In the genomic region with DNA sequence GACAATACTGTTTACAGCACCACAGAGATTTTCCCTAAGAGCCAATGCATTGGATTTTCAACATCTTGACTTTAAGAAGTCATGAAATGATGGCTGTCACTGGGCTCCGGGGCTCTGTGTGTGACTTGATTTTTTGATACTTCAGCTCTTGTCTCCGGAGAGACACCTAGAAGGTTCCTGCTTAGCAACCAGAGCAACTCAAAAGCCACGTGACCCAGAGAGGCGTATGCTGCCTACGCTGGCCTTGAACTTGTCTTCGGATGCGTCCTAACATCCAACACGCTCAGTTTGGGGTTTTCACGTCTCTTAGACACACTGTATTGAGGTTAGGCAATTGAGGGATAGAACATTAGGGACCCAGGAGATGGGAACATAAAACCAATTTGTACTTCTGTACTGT, we compare ENCODE assay signal across 25 mouse cellular contexts.
DNase-seq lines count a peak whose midpoint lies in the region; ATAC-seq and TF ChIP-seq lines count a peak whose summit lies in the region.
"Had no signal": no experiment of that assay in that cellular context is flagged by ENCODE, and none has a peak within 500 bp of the region (broad histone marks: within the 10 kb centered on the region; RNA-seq: fewer than 3 reads in every experiment).

No protein-coding gene starts in this region.

- 96% methylated on average over 9 of the region's 9 CpGs for WGBS in limb, embryonic 10.5 days

- in situ Hi-C loops in ES-E14 (cut with MboI; ENCODE audit: low sequenced_read_pairs in 2 of 2, unreplicated experiment in 2 of 2) = no loop called here

- no peaks in the 10 kb centered on the region for H3K27me3 ChIP-seq in testis, adult 2 months (ENCODE audit: control insufficient read depth, insufficient read depth, low read length)
- no peaks in the 10 kb centered on the region for H3K27me3 ChIP-seq in limb, embryonic 10.5 days (ENCODE audit: low read depth, poor library complexity, severe bottlenecking)
- H3K27me3 ChIP-seq: CH12.LX; forebrain, embryonic 13.5 days; heart, embryonic 13.5 days; hindbrain, embryonic 12.5 days; hindbrain, embryonic 15.5 days had no signal

- no peaks in the 10 kb centered on the region for H3K36me3 ChIP-seq in testis, adult 2 months (ENCODE audit: control insufficient read depth, insufficient read depth, low read length)
- H3K36me3 ChIP-seq in ES-E14 (ENCODE audit: control insufficient read depth, insufficient read depth, low read length, poor library complexity, severe bottlenecking) = no peaks in the 10 kb centered on the region
- H3K36me3 ChIP-seq in limb, embryonic 10.5 days = no peaks in the 10 kb centered on the region
- H3K36me3 ChIP-seq: forebrain, embryonic 10.5 days; heart, embryonic 13.5 days; hindbrain, embryonic 12.5 days; hindbrain, embryonic 15.5 days had no signal

- no peak overlapping the region for H3K9ac ChIP-seq in ES-E14 (ENCODE audit: insufficient read depth, low read depth, low read length, poor library complexity, severe bottlenecking)
- H3K9ac ChIP-seq: forebrain, embryonic 13.5 days; heart, embryonic 13.5 days; hindbrain, embryonic 12.5 days; hindbrain, embryonic 15.5 days had no signal

- no peak for ATAC-seq in megakaryocyte-erythroid progenitor cell, adult 5-6 weeks (replicated peaks; ENCODE audit: low FRiP score, low TSS enrichment, poor library complexity, severe bottlenecking)
- ATAC-seq: forebrain, embryonic 13.5 days; forebrain, embryonic 16.5 days; intestine, postnatal 0 days had no signal

- no peak for TF ChIP-seq POLR2A in testis, adult 2 months (IDR thresholded peaks at IDR 0.05; ENCODE audit: control insufficient read depth, low read depth, low read length)

- no peaks in the 10 kb centered on the region for H3K9me3 ChIP-seq in ES-E14 (ENCODE audit: control insufficient read depth, insufficient read depth, low read depth, low read length)
- H3K9me3 ChIP-seq in limb, embryonic 10.5 days (replicated peaks) = no peaks in the 10 kb centered on the region
- H3K9me3 ChIP-seq: forebrain, embryonic 10.5 days; forebrain, embryonic 13.5 days; heart, embryonic 13.5 days; hindbrain, embryonic 12.5 days; hindbrain, embryonic 15.5 days had no signal

- no peak for TF ChIP-seq CTCF in testis, adult 2 months (IDR thresholded peaks at IDR 0.05; ENCODE audit: control insufficient read depth, insufficient read depth, insufficient replicate concordance, low read depth, low read length)

- no peaks in the 10 kb centered on the region for H3K4me1 ChIP-seq in testis, adult 2 months (ENCODE audit: control insufficient read depth, insufficient read depth, low read length)
- H3K4me1 ChIP-seq in ES-E14 (ENCODE audit: control insufficient read depth in 2 of 2, insufficient read depth in 2 of 2, low read length in 2 of 2, poor library complexity in 1 of 2) = peaks cover 6 to 10% of the 10 kb centered on the region in 2 experiments
- peaks cover 5% of the 10 kb centered on the region for H3K4me1 ChIP-seq in limb, embryonic 10.5 days
- H3K4me1 ChIP-seq: forebrain, embryonic 10.5 days; forebrain, embryonic 13.5 days; hindbrain, embryonic 12.5 days; hindbrain, embryonic 15.5 days had no signal

- peak overlapping the region; percentile 18 for H3K4me3 ChIP-seq in testis, adult 2 months (ENCODE audit: control insufficient read depth, low read depth, low read length)
- peak overlapping the region; percentile 11 to 28; a peak in 2 of 4 replicates for H3K4me3 ChIP-seq in ES-E14 (ENCODE audit: insufficient read depth in 1 of 2, low read depth in 1 of 2, low read length in 2 of 2, poor library complexity in 1 of 2, severe bottlenecking in 1 of 2)
- H3K4me3 ChIP-seq in limb, embryonic 10.5 days = no peak overlapping the region
- H3K4me3 ChIP-seq: forebrain, embryonic 10.5 days; forebrain, embryonic 13.5 days; gastrocnemius, adult 2 months; heart, embryonic 13.5 days; hindbrain, embryonic 12.5 days; hindbrain, embryonic 15.5 days had no signal

- no peak overlapping the region for H3K27ac ChIP-seq in testis, adult 2 months (ENCODE audit: control insufficient read depth, insufficient read depth, low read depth, low read length)
- H3K27ac ChIP-seq in ES-E14 (ENCODE audit: insufficient read depth, low read depth, low read length, poor library complexity, severe bottlenecking) = no peak overlapping the region
- no peak overlapping the region for H3K27ac ChIP-seq in limb, embryonic 10.5 days
- H3K27ac ChIP-seq: forebrain, embryonic 10.5 days; forebrain, embryonic 13.5 days; gastrocnemius, adult 2 months; heart, embryonic 13.5 days; hindbrain, embryonic 12.5 days; hindbrain, embryonic 15.5 days had no signal

- DNase-seq in testis, postnatal 14 days (ENCODE audit: low spot score) = no peak
- DNase-seq in ES-E14 (ENCODE audit: low read depth, low spot score) = no peak
- DNase-seq in limb, embryonic 10.5 days (ENCODE audit: low spot score) = peak; percentile 13
- DNase-seq in gastrocnemius, postnatal 25 days = no peak
- DNase-seq: adrenal gland, adult 2 months; adrenal gland, postnatal 14 days; B cell, adult 2 months; cerebellum, adult 11 months; cerebellum, adult 2 months; cerebellum, adult 9-11 months; cerebellum, postnatal 36 days; gastrocnemius, adult 2 months; gastrocnemius, postnatal 14 days; heart, adult 18-20 months; kidney, adult 2 months had no signal

TF ChIP-seq in ES-E14, 5 proteins besides CTCF, POLR2A, EP300 and RAD21:
- TF ChIP-seq MAFK (IDR thresholded peaks at IDR 0.05; ENCODE audit: insufficient read depth, low read depth, low read length) (no peak), ZNF384 (IDR thresholded peaks at IDR 0.05; ENCODE audit: low read depth, low read length) (no peak), HCFC1 (IDR thresholded peaks at IDR 0.05; ENCODE audit: borderline replicate concordance, insufficient read depth, low read length) (no peak), ZC3H11A (IDR thresholded peaks at IDR 0.05; ENCODE audit: borderline replicate concordance, low read depth, low read length) (no peak), CHD2 (IDR thresholded peaks at IDR 0.05; ENCODE audit: low read depth, low read length) (no peak)
